Mouse (Mus musculus): ENCODE results near the gene Nrap.
"Not testable (repeated sequence)": the region's sequence is repeated elsewhere in the genome, so short reads cannot be mapped to it uniquely, and the experiment has no call there.

The Nrap gene

GRCm38 (mm10) chr19:56366168-56366567 lies 23.7 kb downstream of the Nrap start:
- no peak for DNase-seq (ENCODE audit: low spot score in 2 of 2)

- DNase-seq (ENCODE audit: low spot score in 2 of 2), result no peak
Observed at GRCm38 (mm10) chr19:56364563-56364962, 25.3 kb downstream of the Nrap start.

- no peak for DNase-seq (ENCODE audit: low spot score in 2 of 2)
Observed at GRCm38 (mm10) chr19:56363721-56364460, 25.9 kb downstream of the Nrap start.

- no peak for DNase-seq (ENCODE audit: low spot score in 2 of 2)
Observed at GRCm38 (mm10) chr19:56358890-56359289, 30.9 kb downstream of the Nrap start.

- DNase-seq (ENCODE audit: low spot score in 2 of 2), result not testable (repeated sequence)
Observed at GRCm38 (mm10) chr19:56357374-56357708, 32.5 kb downstream of the Nrap start.

- peak; percentile 78 for DNase-seq (ENCODE audit: low spot score in 2 of 2)
Observed at GRCm38 (mm10) chr19:56356480-56357373, 33.1 kb downstream of the Nrap start.

GRCm38 (mm10) chr19:56355201-56355600 lies 34.6 kb downstream of the Nrap start:
- no peak for DNase-seq (ENCODE audit: low spot score in 2 of 2)

- no peak for DNase-seq (ENCODE audit: low spot score in 2 of 2)
Observed at GRCm38 (mm10) chr19:56353689-56354088, 36.1 kb downstream of the Nrap start.

GRCm38 (mm10) chr19:56349295-56349694 lies 40.5 kb downstream of the Nrap start:
- no peak for DNase-seq (ENCODE audit: low spot score in 2 of 2)

- DNase-seq (ENCODE audit: low spot score in 2 of 2), result no peak
Observed at GRCm38 (mm10) chr19:56346750-56347149, 43.1 kb downstream of the Nrap start.

GRCm38 (mm10) chr19:56346016-56346415 lies 43.8 kb downstream of the Nrap start:
- DNase-seq (ENCODE audit: low spot score in 2 of 2), result no peak

GRCm38 (mm10) chr19:56343869-56344563 lies 45.8 kb downstream of the Nrap start:
- no peak for DNase-seq (ENCODE audit: low spot score in 2 of 2)

GRCm38 (mm10) chr19:56342006-56342405 lies 47.8 kb downstream of the Nrap start:
- peak; percentile 10 to 26 for DNase-seq (ENCODE audit: low spot score in 2 of 2)

- no peak for DNase-seq (ENCODE audit: low spot score in 2 of 2)
Observed at GRCm38 (mm10) chr19:56336826-56337225, 53.0 kb downstream of the Nrap start.

GRCm38 (mm10) chr19:56336321-56336720 lies 53.5 kb downstream of the Nrap start:
- no peak for DNase-seq (ENCODE audit: low spot score in 2 of 2)

- no peak for DNase-seq (ENCODE audit: low spot score in 2 of 2)
Observed at GRCm38 (mm10) chr19:56326243-56326855, 63.5 kb downstream of the Nrap start.

- DNase-seq (ENCODE audit: low spot score in 2 of 2), result no peak
Observed at GRCm38 (mm10) chr19:56325676-56326075, 64.2 kb downstream of the Nrap start.

GRCm38 (mm10) chr19:56321303-56321920 lies 68.4 kb downstream of the Nrap start:
- no peak for DNase-seq (ENCODE audit: low spot score in 2 of 2)

GRCm38 (mm10) chr19:56320186-56320860 lies 69.5 kb downstream of the Nrap start:
- DNase-seq (ENCODE audit: low spot score in 2 of 2), result no peak

GRCm38 (mm10) chr19:56319629-56320028 lies 70.2 kb downstream of the Nrap start:
- no peak for DNase-seq (ENCODE audit: low spot score in 2 of 2)

- DNase-seq (ENCODE audit: low spot score in 2 of 2), result no peak
Observed at GRCm38 (mm10) chr19:56319219-56319618, 70.6 kb downstream of the Nrap start.

Data from frontal cortex, postnatal 36 days (tissue).